Mouse (Mus musculus) MEL (cell line): ENCODE measurements around the gene Mfap3. TPM values are rescaled to one million over a fixed set of nuclear protein-coding genes. Genes with fewer than 3 reads are reported as not detected.

Source experiments
- DNase-seq: peaks from one replicate; pipeline ENCODE4 v3.0.0; 2011; ENCODE audit warnings: low read depth, low spot score
- H3K27ac ChIP-seq: 2 replicates; pipeline ENCODE4 v1.5.1; 2012; ENCODE audit warnings: low read depth, mild to moderate bottlenecking, control low read depth, low read length, moderate library complexity; ENCODE audit not compliant: control insufficient read depth
- H3K27me3 ChIP-seq, 2 experiments: fragments of 150-350 bp in 1 of 2; sonication (generic) in 1 of 2; 2 replicates each; pipeline ENCODE4 v1.6.1; 2012; ENCODE audit warnings: low read length in 2 of 2, mild to moderate bottlenecking in 2 of 2, improper control_type of control experiment in 1 of 2, moderate library complexity in 1 of 2; ENCODE audit not compliant: insufficient read depth in 2 of 2, control insufficient read depth in 1 of 2
- H3K36me3 ChIP-seq, 2 experiments: 2 replicates each; pipeline ENCODE4 v1.6.1; 2012 to 2014; ENCODE audit warnings: low read length in 2 of 2, improper control_type of control experiment in 1 of 2, inconsistent platforms in 1 of 2, mild to moderate bottlenecking in 1 of 2; ENCODE audit not compliant: insufficient read depth in 2 of 2, control insufficient read depth in 1 of 2
- H3K4me1 ChIP-seq, 2 experiments: fragments of 150-350 bp in 1 of 2; sonication (generic) in 1 of 2; 2 replicates each; pipeline ENCODE4 v1.6.1; 2012; ENCODE audit warnings: low read length in 2 of 2, improper control_type of control experiment in 1 of 2, mild to moderate bottlenecking in 1 of 2; ENCODE audit not compliant: insufficient read depth in 2 of 2, control insufficient read depth in 1 of 2
- H3K4me3 ChIP-seq, 2 experiments: fragments of 150-350 bp in 1 of 2; sonication (generic) in 1 of 2; 2 replicates each; pipeline ENCODE4 v1.5.1; 2012; ENCODE audit warnings: low read depth in 2 of 2, low read length in 2 of 2, mild to moderate bottlenecking in 2 of 2, moderate library complexity in 2 of 2, control low read depth in 1 of 2, improper control_type of control experiment in 1 of 2; ENCODE audit not compliant: control insufficient read depth in 1 of 2, insufficient read depth in 1 of 2
- H3K79me2 ChIP-seq: 2 replicates; pipeline ENCODE4 v1.6.1; 2012; ENCODE audit warnings: mild to moderate bottlenecking, low read length, moderate library complexity; ENCODE audit not compliant: control insufficient read depth, poor library complexity, insufficient read depth
- H3K9ac ChIP-seq: 2 replicates; pipeline ENCODE4 v1.6.1; 2012; ENCODE audit warnings: low read depth, mild to moderate bottlenecking, control low read depth, low read length, moderate library complexity; ENCODE audit not compliant: control insufficient read depth, poor library complexity, severe bottlenecking
- H3K9me3 ChIP-seq: fragments of 150-350 bp; sonication (generic); replicated peaks from 2 replicates; pipeline ENCODE4 v1.6.1; 2012; ENCODE audit warnings: mild to moderate bottlenecking, low read length, improper control_type of control experiment, moderate library complexity; ENCODE audit not compliant: insufficient read depth
- BHLHE40 ChIP-seq: IDR thresholded peaks from 2 replicates; pipeline ENCODE4 v1.6.1; 2012; ENCODE audit warnings: low read depth, mild to moderate bottlenecking, inconsistent platforms, low read length, improper control_type of control experiment, borderline replicate concordance
- CHD1 ChIP-seq: IDR thresholded peaks from 2 replicates; pipeline ENCODE4 v1.6.1; 2012; ENCODE audit warnings: low read depth, mild to moderate bottlenecking, inconsistent platforms, low read length, improper control_type of control experiment
- CTCF ChIP-seq, 3 experiments: IDR thresholded peaks in 2 of 3; conservative IDR thresholded peaks in 1 of 3; 2 replicates each; pipeline ENCODE4 v1.5.1; 2011 to 2012; ENCODE audit warnings: low read length in 3 of 3, low read depth in 2 of 3, mild to moderate bottlenecking in 2 of 3, improper control_type of control experiment in 1 of 3, inconsistent platforms in 1 of 3, mixed read lengths in 1 of 3, moderate library complexity in 1 of 3; ENCODE audit not compliant: control insufficient read depth in 1 of 3, insufficient read depth in 1 of 3, poor library complexity in 1 of 3, severe bottlenecking in 1 of 3
- E2F4 ChIP-seq: IDR thresholded peaks from 2 replicates; pipeline ENCODE4 v1.6.1; 2011; ENCODE audit warnings: low read depth, low read length, improper control_type of control experiment, borderline replicate concordance
- ELF1 ChIP-seq: IDR thresholded peaks from 2 replicates; pipeline ENCODE4 v1.6.1; 2014; ENCODE audit warnings: low read depth, mild to moderate bottlenecking, inconsistent platforms, low read length, improper control_type of control experiment, moderate library complexity
- EP300 ChIP-seq, 2 experiments: IDR thresholded peaks; 2 replicates each; pipeline ENCODE4 v1.6.1; 2011; ENCODE audit warnings: improper control_type of control experiment in 2 of 2, low read length in 2 of 2, low read depth in 1 of 2, mild to moderate bottlenecking in 1 of 2
- ETS1 ChIP-seq: IDR thresholded peaks from 2 replicates; pipeline ENCODE4 v1.6.1; 2012; ENCODE audit warnings: low read depth, mild to moderate bottlenecking, inconsistent platforms, low read length, improper control_type of control experiment, moderate library complexity
- GABPA ChIP-seq: IDR thresholded peaks from 2 replicates; pipeline ENCODE4 v1.6.1; 2012; ENCODE audit warnings: low read depth, mild to moderate bottlenecking, inconsistent platforms, low read length, improper control_type of control experiment, moderate library complexity
- GATA1 ChIP-seq: IDR thresholded peaks from 2 replicates; pipeline ENCODE4 v1.6.1; 2011; ENCODE audit warnings: low read depth, low read length, improper control_type of control experiment
- HCFC1 ChIP-seq: IDR thresholded peaks from 2 replicates; pipeline ENCODE4 v1.6.1; 2012; ENCODE audit warnings: low read depth, mild to moderate bottlenecking, inconsistent platforms, low read length, improper control_type of control experiment, moderate library complexity
- JUND ChIP-seq: IDR thresholded peaks from 2 replicates; pipeline ENCODE4 v1.6.1; 2011; ENCODE audit warnings: low read depth, mild to moderate bottlenecking, improper control_type of control experiment, low read length
- MAFK ChIP-seq: IDR thresholded peaks from 2 replicates; pipeline ENCODE4 v1.6.1; 2011; ENCODE audit warnings: low read depth, mild to moderate bottlenecking, low read length, improper control_type of control experiment, borderline replicate concordance
- MAX ChIP-seq: IDR thresholded peaks from 2 replicates; pipeline ENCODE4 v1.6.1; 2011; ENCODE audit warnings: low read length, improper control_type of control experiment
- MXI1 ChIP-seq: IDR thresholded peaks from 2 replicates; pipeline ENCODE4 v1.6.1; 2011; ENCODE audit warnings: mild to moderate bottlenecking, low read depth, low read length, improper control_type of control experiment
- MYB ChIP-seq: IDR thresholded peaks from 2 replicates; pipeline ENCODE4 v1.6.1; 2011; ENCODE audit warnings: mild to moderate bottlenecking, low read depth, low read length, improper control_type of control experiment
- MYC ChIP-seq: IDR thresholded peaks from 2 replicates; pipeline ENCODE4 v1.6.1; 2011; ENCODE audit warnings: low read depth, mild to moderate bottlenecking, low read length, improper control_type of control experiment, moderate library complexity
- POLR2A ChIP-seq, 2 experiments: IDR thresholded peaks; 2 replicates each; pipeline ENCODE4 v1.6.1; 2011 to 2012; ENCODE audit warnings: low read length in 2 of 2, mild to moderate bottlenecking in 2 of 2, control low read depth in 1 of 2, improper control_type of control experiment in 1 of 2, low read depth in 1 of 2, moderate library complexity in 1 of 2; ENCODE audit not compliant: control insufficient read depth in 1 of 2, insufficient read depth in 1 of 2, poor library complexity in 1 of 2
- POLR2AphosphoS2 ChIP-seq: IDR thresholded peaks from 2 replicates; pipeline ENCODE4 v1.6.1; 2011; ENCODE audit warnings: low read length, improper control_type of control experiment
- POLR2AphosphoS5 ChIP-seq: IDR thresholded peaks from 2 replicates; pipeline ENCODE4 v1.6.1; 2012; ENCODE audit warnings: low read depth, borderline replicate concordance, mild to moderate bottlenecking, inconsistent platforms, low read length, moderate library complexity, mixed read lengths
- RAD21 ChIP-seq: IDR thresholded peaks from 2 replicates; pipeline ENCODE4 v1.6.1; 2011; ENCODE audit warnings: mild to moderate bottlenecking, low read depth, low read length, improper control_type of control experiment
- RCOR1 ChIP-seq: IDR thresholded peaks from 2 replicates; pipeline ENCODE4 v1.6.1; 2012; ENCODE audit warnings: low read depth, mild to moderate bottlenecking, inconsistent platforms, low read length, improper control_type of control experiment
- SIN3A ChIP-seq: IDR thresholded peaks from 2 replicates; pipeline ENCODE4 v1.6.1; 2012; ENCODE audit warnings: low read length, improper control_type of control experiment, inconsistent platforms
- SMC3 ChIP-seq: IDR thresholded peaks from 2 replicates; pipeline ENCODE4 v1.6.1; 2011; ENCODE audit warnings: low read depth, low read length, improper control_type of control experiment
- TBP ChIP-seq: IDR thresholded peaks from 2 replicates; pipeline ENCODE4 v1.8.0; 2011; ENCODE audit warnings: low read depth, low read length, improper control_type of control experiment
- UBTF ChIP-seq: IDR thresholded peaks from 2 replicates; pipeline ENCODE4 v1.6.1; 2012; ENCODE audit warnings: low read depth, mild to moderate bottlenecking, inconsistent platforms, low read length, improper control_type of control experiment, moderate library complexity, borderline replicate concordance; ENCODE audit not compliant: insufficient read depth
- USF1 ChIP-seq: IDR thresholded peaks from 2 replicates; pipeline ENCODE4 v1.6.1; 2014; ENCODE audit warnings: low read depth, mild to moderate bottlenecking, inconsistent platforms, low read length, improper control_type of control experiment, moderate library complexity
- USF2 ChIP-seq, 2 experiments: IDR thresholded peaks; 2 replicates each; pipeline ENCODE4 v1.6.1; 2011 to 2012; ENCODE audit warnings: improper control_type of control experiment in 2 of 2, low read length in 2 of 2, borderline replicate concordance in 1 of 2, inconsistent platforms in 1 of 2, low read depth in 1 of 2, mild to moderate bottlenecking in 1 of 2; ENCODE audit not compliant: insufficient read depth in 1 of 2
- ZKSCAN1 ChIP-seq: IDR thresholded peaks from 2 replicates; pipeline ENCODE4 v1.6.1; 2012; ENCODE audit warnings: low read depth, mild to moderate bottlenecking, inconsistent platforms, low read length, improper control_type of control experiment, moderate library complexity
- ZMIZ1 ChIP-seq: IDR thresholded peaks from 2 replicates; pipeline ENCODE4 v1.6.1; 2012; ENCODE audit warnings: low read depth, mild to moderate bottlenecking, inconsistent platforms, low read length, improper control_type of control experiment, moderate library complexity
- ZNF384 ChIP-seq: IDR thresholded peaks from 2 replicates; pipeline ENCODE4 v1.6.1; 2012; ENCODE audit warnings: low read depth, mild to moderate bottlenecking, inconsistent platforms, low read length, improper control_type of control experiment
- polyA plus RNA-seq, 2 experiments: library from polyadenylated mRNA; stranded (reverse) in 1 of 2; unstranded in 1 of 2; fragments of >175 nt in 1 of 2; fragments of >200 nt in 1 of 2; gene quantifications; 2 replicates each; pipeline versions ENCODE4 v1.2.1 to v1.2.4; 2012; ENCODE audit warnings: low replicate concordance in 2 of 2, low read depth in 1 of 2; ENCODE audit not compliant: insufficient read length in 2 of 2, insufficient read depth in 1 of 2, missing spikeins in 1 of 2
- total RNA-seq: library from RNA; depleted of rRNA; stranded (reverse); fragments of 300-350 nt; gene quantifications from 2 replicates; pipeline ENCODE4 v1.2.3, GENCODE M21; 2012

The Mfap3 gene
- total and polyA plus RNA-seq, 3 experiments = 21.2 to 22.7 TPM; not detected in 1

GRCm38 (mm10) chr11:57540681-57541080, 22.2 kb downstream of the Mfap3 start:
- Histone ChIP-seq H3K27ac (no peak overlapping the region), H3K9ac (no peak overlapping the region), H3K9me3 (no peaks in the 10 kb centered on the region), H3K4me3 (no peak overlapping the region), H3K79me2 (no peaks in the 10 kb centered on the region), H3K27me3 (no peaks in the 10 kb centered on the region), H3K36me3 (no peaks in the 10 kb centered on the region), H3K4me1 (no peaks in the 10 kb centered on the region)
- DNase-seq = no peak
- TF ChIP-seq USF2 (IDR thresholded peaks at IDR 0.05; ENCODE audit: borderline replicate concordance in 1 of 2, insufficient read depth in 1 of 2, low read depth in 1 of 2, low read length in 2 of 2) (no peak), GATA1 (no peak), EP300 (IDR thresholded peaks at IDR 0.05; ENCODE audit: low read depth in 1 of 2, low read length in 2 of 2) (no peak), MAX (no peak), ZMIZ1 (no peak), MYB (no peak), CHD1 (no peak), E2F4 (no peak), GABPA (no peak), ZNF384 (no peak), ETS1 (no peak)

GRCm38 (mm10) chr11:57548618-57549550, 30.4 kb downstream of the Mfap3 start:
- Histone ChIP-seq H3K9me3 (no peaks in the 10 kb centered on the region), H3K27me3 (no peaks in the 10 kb centered on the region), H3K9ac (no peak overlapping the region), H3K4me1 (no peaks in the 10 kb centered on the region), H3K4me3 (no peak overlapping the region), H3K36me3 (no peaks in the 10 kb centered on the region), H3K27ac (no peak overlapping the region), H3K79me2 (no peaks in the 10 kb centered on the region)
- peak; percentile 87 for DNase-seq
- peak; percentile 61 for TF ChIP-seq ELF1
- no peak for TF ChIP-seq POLR2AphosphoS5
- no peak for TF ChIP-seq ZKSCAN1
- TF ChIP-seq ZNF384 = no peak
- TF ChIP-seq BHLHE40 = no peak
- peak; percentile 72 for TF ChIP-seq SIN3A
- TF ChIP-seq MAX = peak; percentile 91
- TF ChIP-seq UBTF = no peak
- TF ChIP-seq JUND = no peak
- TF ChIP-seq CTCF (IDR thresholded peaks at IDR 0.05 in 2 of 3, conservative IDR thresholded peaks at IDR 0.05 in 1 of 3; ENCODE audit: control insufficient read depth in 1 of 3, insufficient read depth in 1 of 3, low read depth in 2 of 3, low read length in 3 of 3, poor library complexity in 1 of 3, severe bottlenecking in 1 of 3) = peak; percentile 88 to 98 (median 90)
- peak; percentile 98 for TF ChIP-seq RAD21
- no peak; the same call in 1 of the 2 replicates for TF ChIP-seq USF1
- TF ChIP-seq RCOR1 = no peak
- TF ChIP-seq E2F4 = no peak
- no peak for TF ChIP-seq POLR2AphosphoS2
- TF ChIP-seq MYC = peak; percentile 88
- no peak for TF ChIP-seq POLR2A (IDR thresholded peaks at IDR 0.05; ENCODE audit: control insufficient read depth in 1 of 2, insufficient read depth in 1 of 2, low read depth in 1 of 2, low read length in 2 of 2, poor library complexity in 1 of 2)
- TF ChIP-seq CHD1 = no peak
- no peak for TF ChIP-seq HCFC1
- no peak for TF ChIP-seq GABPA
- TF ChIP-seq MXI1 = peak; percentile 55
- TF ChIP-seq MYB = no peak
- no peak for TF ChIP-seq TBP
- TF ChIP-seq MAFK = no peak
- TF ChIP-seq SMC3 = peak; percentile 97
